ENCODE assay signal across 8 mouse cellular contexts in the genomic region with DNA sequence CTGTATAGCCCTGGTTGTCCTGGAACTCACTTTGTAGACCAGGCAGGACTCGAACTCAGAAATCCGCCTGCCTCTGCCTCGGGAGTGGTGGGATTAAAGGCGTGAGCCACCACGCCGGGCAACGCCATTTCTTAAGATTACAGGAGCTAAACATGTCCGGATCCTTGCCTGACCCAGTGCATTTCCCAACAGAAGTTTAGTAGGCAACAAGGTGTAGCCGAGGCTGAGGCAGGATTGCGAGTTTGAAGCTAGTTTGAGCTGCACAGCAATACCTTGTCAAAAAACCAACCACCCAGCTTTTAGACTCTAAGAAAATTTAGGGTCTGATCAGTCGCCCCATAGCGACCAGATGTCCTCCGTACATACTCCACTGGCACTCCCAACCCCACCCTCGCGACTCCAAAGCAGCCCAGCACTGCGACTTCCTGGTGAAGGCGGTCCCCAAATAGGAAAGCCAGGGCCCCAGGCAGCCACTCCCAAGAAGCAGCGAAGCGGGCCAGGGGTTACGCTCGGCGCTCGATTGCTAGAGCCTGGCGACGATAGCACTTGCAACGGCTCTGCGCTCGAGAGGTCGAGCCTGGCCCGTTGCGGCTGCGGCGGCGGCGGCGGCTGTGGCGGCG. TPM values are rescaled to one million over a fixed set of nuclear protein-coding genes. Genes with fewer than 3 reads are reported as not detected.
DNase-seq lines count a peak whose midpoint lies in the region; ATAC-seq and TF ChIP-seq lines count a peak whose summit lies in the region.

A gene (plus strand): TSS at position 584 of the 620 bp plus-strand sequence.
A gene (plus strand): TSS at position 597 of the 620 bp plus-strand sequence.

- POLR2A ChIA-PET in Patski (lab: Charles Lee), result interaction anchor here (0.5 to 0.8 kb wide), 2 partner anchors 174 to 1959 kb away, joined by 3 to 4 read pairs; no protein-coding TSS in a partner anchor

- DNase-seq in Patski (ENCODE audit: low read depth, low spot score), result no peak
- peak; percentile 91 to 96 for DNase-seq in cerebellum, postnatal 10 days
- DNase-seq in frontal cortex, postnatal 10 days (ENCODE audit: low spot score in 2 of 2), result peak; percentile 81 to 90
- peak; percentile 91 to 92 for DNase-seq in layer of hippocampus, postnatal 14 days (ENCODE audit: low spot score in 2 of 2)
- peak; percentile 96 for DNase-seq in lung, postnatal 25 days (ENCODE audit: low spot score)
- peak; percentile 96 for DNase-seq in retina, embryonic 14.5 days (ENCODE audit: low spot score)
- peak; percentile 97 for DNase-seq in thymus, postnatal 4 days

- H3K9ac ChIP-seq in hindbrain, embryonic 12.5 days, result peak within 1 kb of the TSS; percentile 87

- no peak for TF ChIP-seq CTCF in Patski (IDR thresholded peaks at IDR 0.05)

- H3K27me3 ChIP-seq in Patski, result no peaks in the 10 kb centered on the region
- no peaks in the 10 kb centered on the region for H3K27me3 ChIP-seq in hindbrain, embryonic 12.5 days

- H3K4me1 ChIP-seq in hindbrain, embryonic 12.5 days, result peaks cover 13% of the 10 kb centered on the region

- WGBS in hindbrain, embryonic 12.5 days, result 7% methylated on average over 38 of the region's 38 CpGs

- peak within 1 kb of the TSS; percentile 92 for H3K27ac ChIP-seq in hindbrain, embryonic 12.5 days

- peak; percentile 92 for ATAC-seq in Patski
- peak; percentile 96 for ATAC-seq in hindbrain, embryonic 12.5 days (ENCODE audit: low FRiP score)

- CTCF ChIA-PET in Patski (lab: Charles Lee), result interaction anchor here (1.0 kb wide), 1 partner anchor 10 kb away, joined by 3 read pairs; no protein-coding TSS in a partner anchor

- H3K9me3 ChIP-seq in hindbrain, embryonic 12.5 days (replicated peaks), result no peaks in the 10 kb centered on the region

- H3K4me2 ChIP-seq in hindbrain, embryonic 12.5 days (replicated peaks), result peak within 1 kb of the TSS; percentile 60

- peak within 1 kb of the TSS; percentile 86 for H3K4me3 ChIP-seq in hindbrain, embryonic 12.5 days

- in situ Hi-C loops in Patski (cut with MboI; ENCODE audit: low pct_unique_long_range_greater_than_20kb), result no loop called here

- H3K36me3 ChIP-seq in hindbrain, embryonic 12.5 days, result peaks cover 7% of the 10 kb centered on the region

RNA-seq across cellular contexts. Expression of the first gene that starts in this region (rescaled TPM):
- polyA plus RNA-seq in Patski (2021), result 35.8 TPM
- polyA plus RNA-seq in hindbrain, embryonic 12.5 days (2016; fragmentation: Nextera tagmentation; extraction: Ambion mirVana), result 37.7 and 40.7 TPM in 2 replicates
- total RNA-seq in layer of hippocampus, postnatal 14 days (2021), result 10 to 100 TPM; 26.6 to 27.6 TPM

RNA-seq across cellular contexts. Expression of the second gene that starts in this region (rescaled TPM):
- polyA plus RNA-seq in Patski (2021), result 0.24 TPM
- 1.1 and 2.3 TPM in 2 replicates for polyA plus RNA-seq in hindbrain, embryonic 12.5 days (2016; fragmentation: Nextera tagmentation; extraction: Ambion mirVana)
- 1 to 10 TPM; 5.1 to 8.4 TPM for total RNA-seq in layer of hippocampus, postnatal 14 days (2021)
